Mouse (Mus musculus) G1E (cell line): ENCODE measurements around the gene B3gnt4. TPM values are rescaled to one million over a fixed set of nuclear protein-coding genes. Genes with fewer than 3 reads are reported as not detected.

Experiments
- ATAC-seq: 2 replicates; pipeline ENCODE4 v1.8.0; 2016; ENCODE audit warnings: mild to moderate bottlenecking; ENCODE audit not compliant: insufficient number of reproducible peaks, poor library complexity, low FRiP score, severe bottlenecking; ENCODE audit errors: extremely low read depth
- DNase-seq: peaks from one replicate; pipeline ENCODE4 v3.0.0; 2012; ENCODE audit warnings: low spot score
- H3K27me3 ChIP-seq: 2 replicates; pipeline ENCODE4 v1.6.1; 2012; ENCODE audit warnings: mild to moderate bottlenecking, low read length, inconsistent platforms; ENCODE audit not compliant: insufficient read depth
- H3K36me3 ChIP-seq: replicated peaks from 2 replicates; pipeline ENCODE3; 2012; ENCODE audit warnings: mild to moderate bottlenecking, inconsistent platforms
- H3K4me1 ChIP-seq: 2 replicates; pipeline ENCODE4 v1.6.1; 2012; ENCODE audit warnings: low read depth, low read length, inconsistent platforms, mixed read lengths; ENCODE audit not compliant: insufficient read depth
- H3K4me3 ChIP-seq: 2 replicates; pipeline ENCODE4 v1.5.1; 2012; ENCODE audit warnings: low read depth, mild to moderate bottlenecking, inconsistent platforms, low read length, moderate library complexity, mixed read lengths
- H3K9me3 ChIP-seq: replicated peaks from 2 replicates; pipeline ENCODE4 v1.6.1; 2012; ENCODE audit warnings: inconsistent platforms
- CTCF ChIP-seq: IDR thresholded peaks from 2 replicates; pipeline ENCODE4 v1.5.1; 2012; ENCODE audit warnings: low read depth, low read length, inconsistent platforms, mixed read lengths
- GATA1 ChIP-seq: IDR thresholded peaks from 2 replicates; pipeline ENCODE4 v1.6.1; 2012; ENCODE audit warnings: borderline replicate concordance, low read length, inconsistent platforms, mixed read lengths
- GATA2 ChIP-seq: IDR thresholded peaks from 2 replicates; pipeline ENCODE4 v1.6.1; 2012; ENCODE audit warnings: low read depth, low read length, inconsistent platforms, borderline replicate concordance
- POLR2AphosphoS5 ChIP-seq: IDR thresholded peaks from 2 replicates; pipeline ENCODE4 v1.6.1; 2012; ENCODE audit warnings: low read depth, low read length, inconsistent platforms; ENCODE audit not compliant: insufficient replicate concordance
- TAL1 ChIP-seq: conservative IDR thresholded peaks from 2 replicates; pipeline ENCODE4 v1.6.1; 2012; ENCODE audit warnings: low read depth, low read length, inconsistent platforms, mixed read lengths
- polyA plus RNA-seq: library from polyadenylated mRNA; stranded (reverse); fragments of >175 nt; gene quantifications from 2 replicates; pipeline ENCODE4 v1.2.3, GENCODE M21; 2012
- total RNA-seq, 2 experiments: library from RNA; stranded (forward) in 1 of 2; stranded (reverse) in 1 of 2; fragments of 200-1000 nt in 1 of 2; fragments of >200 nt in 1 of 2; fragmentation: Nextera tagmentation in 1 of 2; gene quantifications; 2 replicates each; pipeline ENCODE4 v1.2.3; 2014 to 2017

B3gnt4 gene
- total and polyA plus RNA-seq, 3 experiments, result 0.11 TPM; not detected in 2

DNA sequence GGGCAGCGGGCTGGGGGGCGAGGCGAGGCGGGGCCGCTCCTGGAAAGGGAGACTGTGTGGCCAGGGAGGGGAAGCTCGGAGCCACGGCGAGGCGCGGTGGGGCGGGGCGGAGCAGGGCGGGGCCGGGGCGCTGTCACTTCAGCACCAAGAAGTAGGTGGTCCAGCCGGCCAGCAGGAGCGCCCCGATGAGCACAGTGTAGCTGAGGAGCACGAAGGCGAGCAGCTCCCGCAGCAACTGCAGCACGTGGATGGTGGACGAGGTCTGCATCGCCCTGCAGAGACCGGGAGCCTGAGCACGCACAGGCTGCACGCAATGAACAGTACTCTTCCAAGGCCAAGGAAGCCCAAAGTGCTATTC lies 14.1 kb downstream of the B3gnt4 start:
- ATAC-seq, result peak; percentile 51; the same call in 1 of the 2 replicates
- no peak for TF ChIP-seq CTCF
- no peak for TF ChIP-seq GATA2
- no peak for TF ChIP-seq GATA1
- no peak for TF ChIP-seq POLR2AphosphoS5
- TF ChIP-seq TAL1, result no peak
- H3K4me1 ChIP-seq, result peaks cover 29% of the 10 kb centered on the region
- DNase-seq, result peak; percentile 91
- H3K36me3 ChIP-seq, result peaks cover 83% of the 10 kb centered on the region
- no peaks in the 10 kb centered on the region for H3K27me3 ChIP-seq
- peak overlapping the region; percentile 88 for H3K4me3 ChIP-seq
- no peaks in the 10 kb centered on the region for H3K9me3 ChIP-seq

DNA sequence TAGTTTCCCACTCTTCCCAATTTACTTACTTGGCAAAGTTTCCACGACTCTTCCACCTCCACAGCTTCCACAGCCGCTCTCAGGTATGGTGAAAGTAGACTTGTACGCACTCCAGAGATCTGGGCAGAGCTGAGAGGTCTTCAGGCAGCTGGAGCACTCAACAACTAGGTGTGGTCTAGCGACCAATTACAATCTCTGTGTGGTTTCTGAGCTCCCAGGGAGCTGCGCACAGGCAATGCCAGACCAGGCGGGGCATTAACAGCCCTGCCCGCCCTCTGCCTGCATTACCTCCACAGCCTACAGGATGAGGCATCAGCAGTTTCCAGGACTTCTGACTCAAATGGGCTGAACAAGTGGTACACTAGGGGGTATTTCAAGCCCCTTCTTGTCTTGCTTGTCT lies 15.0 kb downstream of the B3gnt4 start, which contains the start of gene Gm49027:
Gene Gm49027, minus strand, starts transcription at position 208 of the 400 bp plus-strand sequence.
- peaks cover 29% of the 10 kb centered on the region for H3K4me1 ChIP-seq
- ATAC-seq (no peak), DNase-seq (no peak)
- H3K36me3 ChIP-seq, result peaks cover 83% of the 10 kb centered on the region
- TF ChIP-seq POLR2AphosphoS5 (no peak), GATA2 (no peak), TAL1 (no peak), GATA1 (no peak), CTCF (no peak)
- H3K4me3 ChIP-seq, result peak within 1 kb of the TSS; percentile 88
- H3K27me3 ChIP-seq, result no peaks in the 10 kb centered on the region
- no peaks in the 10 kb centered on the region for H3K9me3 ChIP-seq

DNA sequence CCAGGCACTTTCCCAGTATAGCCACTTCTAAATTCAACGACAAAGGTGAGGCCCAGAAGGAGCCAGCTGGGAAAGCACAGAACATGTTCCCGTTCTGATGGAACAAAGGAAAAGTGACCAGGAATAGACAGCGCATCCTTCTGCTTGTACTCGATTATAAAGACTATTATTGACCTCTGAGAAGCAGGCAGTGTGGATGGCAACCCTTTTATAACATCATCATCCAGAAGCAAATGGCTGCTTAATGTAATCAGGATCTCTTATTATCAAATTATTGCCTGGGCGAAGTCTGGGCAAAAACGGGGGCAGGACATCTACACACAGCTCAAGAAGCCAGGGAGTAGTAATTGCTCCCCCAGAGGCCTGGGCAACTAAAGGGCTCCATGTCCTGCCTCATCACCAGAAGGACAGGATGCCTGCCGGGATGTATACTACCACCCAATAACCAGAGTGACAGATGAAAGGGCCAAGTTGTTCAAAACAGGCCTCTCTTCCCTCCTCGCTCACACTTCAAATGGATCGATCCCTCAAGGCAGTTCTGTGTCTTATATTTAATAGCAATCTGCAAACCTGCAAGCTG lies 15.7 kb downstream of the B3gnt4 start:
- ATAC-seq, result no peak
- Histone ChIP-seq H3K9me3 (no peaks in the 10 kb centered on the region), H3K4me3 (no peak overlapping the region), H3K27me3 (no peaks in the 10 kb centered on the region), H3K4me1 (peaks cover 29% of the 10 kb centered on the region), H3K36me3 (peaks cover 83% of the 10 kb centered on the region)
- DNase-seq, result no peak
- TF ChIP-seq TAL1, result no peak
- TF ChIP-seq GATA2, result no peak
- no peak for TF ChIP-seq GATA1
- TF ChIP-seq POLR2AphosphoS5, result no peak
- TF ChIP-seq CTCF, result no peak

DNA sequence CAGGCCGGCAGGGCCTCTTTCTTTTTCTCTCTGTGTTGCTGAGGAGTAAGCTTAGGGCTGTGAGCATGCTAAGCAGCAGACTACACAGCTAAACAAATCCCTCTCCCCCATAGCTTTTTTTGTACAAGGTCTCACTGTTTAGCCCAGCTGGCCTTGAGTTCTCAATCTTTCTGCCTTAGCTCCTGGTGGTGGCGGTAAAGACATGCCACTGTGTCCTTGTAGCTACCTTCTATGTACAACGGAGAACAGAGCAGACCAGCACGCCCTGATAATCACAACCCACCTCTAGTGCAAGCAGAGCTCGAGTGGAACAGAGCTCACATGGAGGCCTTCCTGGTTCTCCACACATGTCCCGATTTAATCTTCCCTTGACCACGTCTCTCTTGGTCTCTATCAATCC lies 18.4 kb downstream of the B3gnt4 start:
- Histone ChIP-seq H3K27me3 (no peaks in the 10 kb centered on the region), H3K9me3 (no peaks in the 10 kb centered on the region), H3K4me3 (no peak overlapping the region), H3K4me1 (peaks cover 12% of the 10 kb centered on the region), H3K36me3 (peaks cover 91% of the 10 kb centered on the region)
- ATAC-seq (no peak), DNase-seq (no peak)
- TF ChIP-seq TAL1, result no peak
- TF ChIP-seq POLR2AphosphoS5, result no peak
- TF ChIP-seq GATA2, result no peak
- no peak for TF ChIP-seq GATA1
- TF ChIP-seq CTCF, result no peak

DNA sequence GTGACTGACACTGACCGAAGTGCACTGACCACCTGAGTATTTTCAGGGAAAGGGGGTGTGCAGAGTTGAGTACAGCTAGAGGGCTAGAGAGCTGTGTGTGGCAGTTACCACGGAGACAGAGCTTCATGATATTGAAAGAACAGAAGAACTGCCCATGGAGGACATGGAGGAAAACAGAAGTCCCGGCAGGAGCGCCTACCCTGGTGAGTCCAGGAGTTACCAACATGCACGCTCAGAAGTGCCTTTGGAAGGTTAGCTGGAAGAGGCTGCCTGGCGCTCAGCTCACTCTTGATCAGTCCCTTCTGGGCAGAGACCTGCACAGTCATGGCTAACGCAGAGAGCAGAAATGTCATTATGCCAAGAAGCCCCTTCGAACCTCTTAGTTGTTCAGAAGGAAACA lies 19.8 kb downstream of the B3gnt4 start:
- peaks cover 97% of the 10 kb centered on the region for H3K36me3 ChIP-seq
- DNase-seq (no peak), ATAC-seq (no peak)
- no peaks in the 10 kb centered on the region for H3K9me3 ChIP-seq
- H3K27me3 ChIP-seq, result no peaks in the 10 kb centered on the region
- peaks cover 3% of the 10 kb centered on the region; the same call in 1 of the 2 replicates for H3K4me1 ChIP-seq
- TF ChIP-seq TAL1 (no peak), CTCF (no peak), GATA2 (no peak), GATA1 (no peak), POLR2AphosphoS5 (no peak)
- no peak overlapping the region for H3K4me3 ChIP-seq

DNA sequence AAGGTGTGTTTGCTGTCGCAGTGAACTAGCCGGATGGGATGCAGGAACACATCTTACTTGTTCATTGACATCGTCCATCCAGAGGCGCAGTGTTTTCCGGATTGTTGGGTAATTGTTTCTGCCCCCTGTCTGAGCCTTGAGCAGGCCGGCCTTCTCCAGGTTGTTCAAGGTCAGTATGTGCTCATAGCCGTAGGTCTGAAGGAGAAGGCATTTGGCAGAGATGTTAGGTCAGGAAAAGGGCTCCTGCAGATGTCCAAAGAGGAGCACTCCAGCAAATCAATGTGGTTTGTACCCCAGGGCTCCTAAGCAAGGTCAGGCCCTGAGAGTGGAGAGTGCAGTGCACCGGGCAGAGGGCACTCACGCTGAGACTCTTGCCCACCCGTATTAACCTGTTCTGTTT lies 23.5 kb downstream of the B3gnt4 start:
- no peaks in the 10 kb centered on the region for H3K4me1 ChIP-seq
- H3K9me3 ChIP-seq, result no peaks in the 10 kb centered on the region
- no peak for TF ChIP-seq POLR2AphosphoS5
- TF ChIP-seq CTCF, result no peak
- no peak for TF ChIP-seq GATA2
- no peak for TF ChIP-seq TAL1
- no peak for TF ChIP-seq GATA1
- H3K4me3 ChIP-seq, result no peak overlapping the region
- ATAC-seq (no peak), DNase-seq (no peak)
- peaks cover 89% of the 10 kb centered on the region for H3K36me3 ChIP-seq
- no peaks in the 10 kb centered on the region for H3K27me3 ChIP-seq

DNA sequence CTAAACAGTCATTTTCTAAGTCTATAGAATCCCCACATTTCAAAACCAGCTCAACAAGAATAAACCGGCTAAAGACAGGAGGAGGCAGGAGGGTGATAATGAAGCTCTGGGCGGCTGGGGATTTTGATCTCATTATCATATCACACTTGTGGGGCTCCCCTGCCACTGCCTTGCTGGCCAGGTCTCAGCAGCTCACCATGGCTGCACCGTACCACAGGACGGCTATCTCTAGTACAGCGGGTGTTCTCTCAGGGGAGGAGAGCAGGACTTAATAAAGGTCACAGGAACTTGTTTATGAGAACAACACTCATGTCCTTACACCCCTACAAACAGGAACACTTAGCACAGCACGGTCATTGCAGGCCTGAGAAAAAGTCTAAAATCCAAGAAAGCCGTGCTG lies 45.4 kb downstream of the B3gnt4 start:
- H3K4me1 ChIP-seq, result no peaks in the 10 kb centered on the region
- H3K36me3 ChIP-seq, result peaks cover 61% of the 10 kb centered on the region
- TF ChIP-seq GATA2 (no peak), CTCF (no peak), TAL1 (no peak), GATA1 (no peak), POLR2AphosphoS5 (no peak)
- H3K4me3 ChIP-seq, result no peak overlapping the region
- no peak for ATAC-seq
- DNase-seq, result no peak
- no peaks in the 10 kb centered on the region for H3K9me3 ChIP-seq
- H3K27me3 ChIP-seq, result no peaks in the 10 kb centered on the region
